ENCODE assay signal across 8 mouse cellular contexts in the genomic region with DNA sequence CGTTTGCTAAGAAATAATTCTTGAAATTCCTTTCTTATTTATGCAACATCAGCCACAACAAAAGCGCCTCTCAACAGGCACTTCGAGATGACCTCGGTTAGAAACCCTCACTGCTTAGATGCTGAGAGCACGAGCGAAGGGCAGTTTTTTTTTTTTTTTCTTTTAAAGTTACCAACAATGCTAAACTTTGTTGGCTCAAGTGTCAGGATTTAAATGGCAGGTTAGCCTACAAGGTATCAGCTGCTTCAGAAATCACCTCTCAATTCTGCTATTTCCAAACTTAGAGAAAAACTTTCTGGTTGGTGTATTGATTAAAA.
A peak's percentile ranks its signal among the peaks of the same experiment; 100 is the strongest.
DNase-seq lines count a peak whose midpoint lies in the region; ATAC-seq and TF ChIP-seq lines count a peak whose summit lies in the region.

No protein-coding gene starts in this region.

- no peaks in the 10 kb centered on the region for H3K27me3 ChIP-seq in heart, embryonic 15.5 days
- peaks cover 22% of the 10 kb centered on the region; the same call in 1 of the 2 replicates for H3K27me3 ChIP-seq in hindbrain, embryonic 10.5 days (ENCODE audit: insufficient read depth, poor library complexity, severe bottlenecking)
- H3K27me3 ChIP-seq in midbrain, embryonic 10.5 days (ENCODE audit: low read depth, poor library complexity, severe bottlenecking) = peaks cover 12% of the 10 kb centered on the region; the same call in 1 of the 2 replicates
- H3K27me3 ChIP-seq in cerebellum, adult 2 months (ENCODE audit: control insufficient read depth, insufficient read depth, low read length) = peaks cover 2% of the 10 kb centered on the region; the same call in 1 of the 2 replicates

- no peak for ATAC-seq in heart, embryonic 15.5 days (replicated peaks; ENCODE audit: insufficient number of reproducible peaks, insufficient read depth, low FRiP score, low read depth)

- DNase-seq in heart, postnatal 25 days (ENCODE audit: low spot score) = no peak
- DNase-seq in ES-CJ7 (ENCODE audit: low read depth, low spot score) = peak; percentile 67
- DNase-seq in hindbrain, embryonic 10.5 days (ENCODE audit: low spot score) = no peak
- DNase-seq in midbrain, embryonic 10.5 days (ENCODE audit: low spot score) = no peak
- no peak for DNase-seq in adrenal gland, adult 2 months
- no peak for DNase-seq in cerebellum, adult 2 months
- no peak for DNase-seq in urinary bladder, postnatal 25 days (ENCODE audit: low spot score)

- TF ChIP-seq POLR2A in cerebellum, adult 2 months (IDR thresholded peaks at IDR 0.05; ENCODE audit: borderline replicate concordance, insufficient read depth, low read length) = no peak

- WGBS in heart, embryonic 15.5 days = 4% methylated on average over 6 of the region's 6 CpGs
- under 1% methylated on average over 6 of the region's 6 CpGs for WGBS in hindbrain, embryonic 10.5 days
- WGBS in midbrain, embryonic 10.5 days = under 1% methylated on average over 6 of the region's 6 CpGs
- 22% methylated on average over 6 of the region's 6 CpGs for WGBS in cerebellum, adult 2 months

- H3K9me3 ChIP-seq in heart, embryonic 15.5 days (replicated peaks) = no peaks in the 10 kb centered on the region
- H3K9me3 ChIP-seq in hindbrain, embryonic 10.5 days = no peaks in the 10 kb centered on the region
- no peaks in the 10 kb centered on the region for H3K9me3 ChIP-seq in midbrain, embryonic 10.5 days (replicated peaks)

- H3K4me2 ChIP-seq in heart, embryonic 15.5 days = peak overlapping the region; percentile 68

- H3K9ac ChIP-seq in heart, embryonic 15.5 days = peak overlapping the region; percentile 88

- intact Hi-C loops in heart, postnatal 25 days (cut with DNase I) = loop anchor here (2.0 kb wide), 1 partner anchor 494 kb away; the partner anchor contains the start of gene Foxp1

- H3K4me1 ChIP-seq in heart, embryonic 15.5 days (replicated peaks) = peaks cover 39% of the 10 kb centered on the region
- peaks cover 83% of the 10 kb centered on the region for H3K4me1 ChIP-seq in hindbrain, embryonic 10.5 days (replicated peaks)
- H3K4me1 ChIP-seq in midbrain, embryonic 10.5 days = peaks cover 79% of the 10 kb centered on the region
- no peaks in the 10 kb centered on the region; the same call in 1 of the 2 replicates for H3K4me1 ChIP-seq in cerebellum, adult 2 months (ENCODE audit: control insufficient read depth, insufficient read depth, low read length)

- H3K36me3 ChIP-seq in heart, embryonic 15.5 days = no peaks in the 10 kb centered on the region
- no peaks in the 10 kb centered on the region for H3K36me3 ChIP-seq in hindbrain, embryonic 10.5 days
- no peaks in the 10 kb centered on the region for H3K36me3 ChIP-seq in midbrain, embryonic 10.5 days

- peak overlapping the region; percentile 71 for H3K4me3 ChIP-seq in heart, embryonic 15.5 days
- H3K4me3 ChIP-seq in hindbrain, embryonic 10.5 days = peak overlapping the region; percentile 77
- peak overlapping the region; percentile 80 for H3K4me3 ChIP-seq in midbrain, embryonic 10.5 days
- H3K4me3 ChIP-seq in cerebellum, adult 2 months (replicated peaks; ENCODE audit: insufficient read depth, low read depth, low read length) = no peak overlapping the region

- no peak for TF ChIP-seq CTCF in cerebellum, adult 2 months (IDR thresholded peaks at IDR 0.05; ENCODE audit: borderline replicate concordance, insufficient read depth, low read depth, low read length)

- peak overlapping the region; percentile 94 for H3K27ac ChIP-seq in heart, embryonic 15.5 days
- H3K27ac ChIP-seq in hindbrain, embryonic 10.5 days = peak overlapping the region; percentile 96
- peak overlapping the region; percentile 98 for H3K27ac ChIP-seq in midbrain, embryonic 10.5 days (replicated peaks)
- no peak overlapping the region for H3K27ac ChIP-seq in cerebellum, adult 2 months (ENCODE audit: insufficient read depth, low read length)
